Mouse (Mus musculus) intestine, embryonic 15.5 days (tissue): ENCODE measurements around the gene Tbc1d7. TPM values are rescaled to one million over a fixed set of nuclear protein-coding genes. Genes with fewer than 3 reads are reported as not detected.

Source experiments
- ATAC-seq: fragments of 200-750 bp; cut with Nextera tagmentation; 2 replicates; pipeline ENCODE4 v1.8.0; 2017; ENCODE audit warnings: moderate TSS enrichment, moderate library complexity
- H3K27ac ChIP-seq: fragments of 300-500 bp; sonication (generic); 2 replicates; pipeline ENCODE4 v1.5.1; 2015; ENCODE audit warnings: mild to moderate bottlenecking, inconsistent platforms
- H3K27me3 ChIP-seq: fragments of 300-500 bp; sonication (generic); replicated peaks from 2 replicates; pipeline ENCODE4 v1.6.1; 2015; ENCODE audit warnings: inconsistent platforms
- H3K36me3 ChIP-seq: fragments of 300-500 bp; sonication (generic); 2 replicates; pipeline ENCODE4 v1.6.1; 2015; ENCODE audit warnings: inconsistent platforms
- H3K4me1 ChIP-seq: fragments of 300-500 bp; sonication (generic); replicated peaks from 2 replicates; pipeline ENCODE4 v1.6.1; 2015; ENCODE audit warnings: inconsistent platforms
- H3K4me2 ChIP-seq: fragments of 300-500 bp; sonication (generic); replicated peaks from 2 replicates; pipeline ENCODE4 v1.6.1; 2015; ENCODE audit warnings: mild to moderate bottlenecking, inconsistent platforms
- H3K4me3 ChIP-seq: fragments of 300-500 bp; sonication (generic); replicated peaks from 2 replicates; pipeline ENCODE4 v1.5.1; 2015; ENCODE audit warnings: inconsistent platforms
- H3K9ac ChIP-seq: fragments of 300-500 bp; sonication (generic); 2 replicates; pipeline ENCODE4 v1.6.1; 2015; ENCODE audit warnings: inconsistent platforms
- H3K9me3 ChIP-seq: fragments of 300-500 bp; sonication (generic); 2 replicates; pipeline ENCODE4 v1.6.1; 2016; ENCODE audit warnings: inconsistent platforms
- WGBS: fragments of 180-500 bp; shearing (Covaris S2); methylation state at CpG from one replicate; pipeline ENCODE4 v1.1.7; 2015; 5-methylcytosine and 5-hydroxymethylcytosine counted together
- polyA plus RNA-seq: library from polyadenylated mRNA; unstranded; fragments of >200 nt; fragmentation: Nextera tagmentation; extraction: Ambion mirVana; gene quantifications from 2 replicates; pipeline ENCODE4 v1.2.1, GENCODE M21; 2015

Gene Tbc1d7
- polyA plus RNA-seq, 1 experiment from 2014 or later: 34.2 TPM

- no peak for ATAC-seq
- Histone ChIP-seq H3K27me3 (no peaks in the 10 kb centered on the region), H3K4me3 (no peak overlapping the region), H3K36me3 (no peaks in the 10 kb centered on the region), H3K4me1 (peaks cover 8% of the 10 kb centered on the region; the same call in 1 of the 2 replicates), H3K27ac (no peak overlapping the region), H3K9ac (no peak overlapping the region), H3K4me2 (no peak overlapping the region), H3K9me3 (no peaks in the 10 kb centered on the region)
- 4% methylated on average over 1 of the region's 2 CpGs for WGBS
Observed at GRCm38 (mm10) chr13:43191290-43191689, 20.0 kb upstream of the Tbc1d7 start.

- no peak for ATAC-seq
- WGBS: 93% methylated on average over 4 of the region's 4 CpGs
- Histone ChIP-seq H3K9ac (no peak overlapping the region), H3K4me1 (peaks cover 6% of the 10 kb centered on the region; the same call in 1 of the 2 replicates), H3K4me3 (no peak overlapping the region), H3K9me3 (no peaks in the 10 kb centered on the region), H3K27ac (no peak overlapping the region), H3K4me2 (no peak overlapping the region), H3K36me3 (no peaks in the 10 kb centered on the region), H3K27me3 (no peaks in the 10 kb centered on the region)
Observed at GRCm38 (mm10) chr13:43187736-43188135, 16.4 kb upstream of the Tbc1d7 start.

GRCm38 (mm10) chr13:43183248-43184055 is 12.2 kb upstream of the Tbc1d7 start:
- Histone ChIP-seq H3K36me3 (no peaks in the 10 kb centered on the region), H3K4me3 (peak overlapping the region; percentile 21), H3K27ac (no peak overlapping the region), H3K4me2 (peak overlapping the region; percentile 57), H3K9me3 (no peaks in the 10 kb centered on the region), H3K4me1 (peaks cover 2% of the 10 kb centered on the region), H3K27me3 (no peaks in the 10 kb centered on the region), H3K9ac (no peak overlapping the region)
- WGBS: 34% methylated on average over 8 of the region's 8 CpGs
- peak; percentile 55; the same call in 1 of the 2 replicates for ATAC-seq

- Histone ChIP-seq H3K4me3 (peak overlapping the region; percentile 21), H3K36me3 (no peaks in the 10 kb centered on the region), H3K27me3 (no peaks in the 10 kb centered on the region), H3K4me1 (peaks cover 2% of the 10 kb centered on the region), H3K27ac (no peak overlapping the region), H3K9me3 (no peaks in the 10 kb centered on the region), H3K4me2 (peak overlapping the region; percentile 57), H3K9ac (no peak overlapping the region)
- peak; percentile 75 for ATAC-seq
- 12% methylated on average over 14 of the region's 14 CpGs for WGBS
Observed at GRCm38 (mm10) chr13:43182465-43183201, 11.3 kb upstream of the Tbc1d7 start.

GRCm38 (mm10) chr13:43181104-43181503 is 9.8 kb upstream of the Tbc1d7 start:
- Histone ChIP-seq H3K9me3 (no peaks in the 10 kb centered on the region), H3K4me1 (peaks cover 2% of the 10 kb centered on the region), H3K4me3 (no peak overlapping the region), H3K36me3 (no peaks in the 10 kb centered on the region), H3K27ac (no peak overlapping the region), H3K9ac (no peak overlapping the region), H3K27me3 (no peaks in the 10 kb centered on the region), H3K4me2 (no peak overlapping the region)
- 60% methylated on average over 7 of the region's 7 CpGs for WGBS
- no peak for ATAC-seq

GRCm38 (mm10) chr13:43177317-43177716 is 6.0 kb upstream of the Tbc1d7 start:
- H3K9ac ChIP-seq: no peak overlapping the region
- no peak overlapping the region for H3K27ac ChIP-seq
- H3K9me3 ChIP-seq: no peaks in the 10 kb centered on the region
- no peak overlapping the region for H3K4me2 ChIP-seq
- ATAC-seq: no peak
- no peaks in the 10 kb centered on the region for H3K36me3 ChIP-seq
- peaks cover 3% of the 10 kb centered on the region; the same call in 1 of the 2 replicates for H3K4me1 ChIP-seq
- 91% methylated on average over 7 of the region's 7 CpGs for WGBS
- H3K4me3 ChIP-seq: no peak overlapping the region
- H3K27me3 ChIP-seq: no peaks in the 10 kb centered on the region

GRCm38 (mm10) chr13:43176676-43177075 is 5.4 kb upstream of the Tbc1d7 start:
- Histone ChIP-seq H3K27me3 (no peaks in the 10 kb centered on the region), H3K27ac (no peak overlapping the region), H3K4me3 (no peak overlapping the region), H3K9ac (no peak overlapping the region), H3K36me3 (no peaks in the 10 kb centered on the region), H3K4me2 (no peak overlapping the region), H3K9me3 (no peaks in the 10 kb centered on the region), H3K4me1 (peaks cover 7% of the 10 kb centered on the region)
- no peak for ATAC-seq
- WGBS: 90% methylated on average over 3 of the region's 3 CpGs

GRCm38 (mm10) chr13:43173262-43173661 is 2.0 kb upstream of the Tbc1d7 start:
- Histone ChIP-seq H3K9ac (no peak overlapping the region), H3K4me3 (no peak overlapping the region), H3K4me2 (peak overlapping the region; percentile 9; the same call in 1 of the 2 replicates), H3K4me1 (peaks cover 7% of the 10 kb centered on the region; the same call in 1 of the 2 replicates), H3K9me3 (no peaks in the 10 kb centered on the region), H3K27me3 (no peaks in the 10 kb centered on the region), H3K36me3 (no peaks in the 10 kb centered on the region), H3K27ac (no peak overlapping the region)
- 18% methylated on average over 9 of the region's 9 CpGs for WGBS
- ATAC-seq: no peak

GRCm38 (mm10) chr13:43172036-43172713 is 874 bp upstream of the Tbc1d7 start:
- Histone ChIP-seq H3K27me3 (no peaks in the 10 kb centered on the region), H3K4me1 (peaks cover 7% of the 10 kb centered on the region; the same call in 1 of the 2 replicates), H3K27ac (no peak overlapping the region), H3K36me3 (no peaks in the 10 kb centered on the region), H3K9me3 (no peaks in the 10 kb centered on the region), H3K4me2 (peak overlapping the region; percentile 78), H3K9ac (no peak overlapping the region), H3K4me3 (peak overlapping the region; percentile 77)
- 34% methylated on average over 14 of the region's 14 CpGs for WGBS
- no peak for ATAC-seq

- no peak overlapping the region for H3K27ac ChIP-seq
- 83% methylated on average over 9 of the region's 9 CpGs for WGBS
- no peak overlapping the region for H3K4me2 ChIP-seq
- ATAC-seq: no peak
- H3K4me3 ChIP-seq: no peak overlapping the region
- H3K27me3 ChIP-seq: no peaks in the 10 kb centered on the region
- no peaks in the 10 kb centered on the region for H3K36me3 ChIP-seq
- H3K9ac ChIP-seq: no peak overlapping the region
- no peaks in the 10 kb centered on the region for H3K9me3 ChIP-seq
- H3K4me1 ChIP-seq: peaks cover 4% of the 10 kb centered on the region; the same call in 1 of the 2 replicates
Observed at GRCm38 (mm10) chr13:43167721-43168120, 3.6 kb downstream of the Tbc1d7 start.

- Histone ChIP-seq H3K27me3 (no peaks in the 10 kb centered on the region), H3K27ac (0 out of 2 replicates have a peak overlapping the region, but pooled peaks have one; percentile 5), H3K4me3 (no peak overlapping the region), H3K36me3 (no peaks in the 10 kb centered on the region), H3K9me3 (no peaks in the 10 kb centered on the region), H3K4me2 (no peak overlapping the region), H3K4me1 (0 out of 2 replicates have a peak, but pooled peaks cover 5% of the 10 kb centered on the region), H3K9ac (no peak overlapping the region)
- peak; percentile 53; the same call in 1 of the 2 replicates for ATAC-seq
- WGBS: 41% methylated on average over 3 of the region's 3 CpGs
Observed at GRCm38 (mm10) chr13:43159429-43159828, 11.9 kb downstream of the Tbc1d7 start.

- Histone ChIP-seq H3K27ac (no peak overlapping the region), H3K4me2 (no peak overlapping the region), H3K36me3 (no peaks in the 10 kb centered on the region), H3K4me1 (0 out of 2 replicates have a peak, but pooled peaks cover 5% of the 10 kb centered on the region), H3K4me3 (no peak overlapping the region), H3K9me3 (no peaks in the 10 kb centered on the region), H3K9ac (no peak overlapping the region), H3K27me3 (no peaks in the 10 kb centered on the region)
- 53% methylated on average over 5 of the region's 5 CpGs for WGBS
- ATAC-seq: no peak
Observed at GRCm38 (mm10) chr13:43158281-43158680, 13.0 kb downstream of the Tbc1d7 start.
